Mouse (Mus musculus) myocyte (in vitro differentiated cells): ENCODE data around the gene Cfap61.

Experiments
- CEBPB ChIP-seq: IDR thresholded peaks from 2 replicates; pipeline ENCODE4 v1.6.1; 2011; ENCODE audit warnings: mild to moderate bottlenecking, moderate library complexity; ENCODE audit not compliant: poor library complexity, insufficient read depth, severe bottlenecking
- E2F4 ChIP-seq: IDR thresholded peaks from one replicate; pipeline ENCODE4 v1.6.1; 2011; ENCODE audit warnings: mild to moderate bottlenecking, control low read depth, moderate library complexity; ENCODE audit not compliant: insufficient read depth
- MAX ChIP-seq: IDR thresholded peaks from one replicate; pipeline ENCODE4 v1.6.1; 2011; ENCODE audit warnings: low read depth, mild to moderate bottlenecking, control low read depth
- POLR2A ChIP-seq: IDR thresholded peaks from one replicate; pipeline ENCODE4 v1.6.1; 2011; ENCODE audit warnings: low read depth, mild to moderate bottlenecking, control low read depth, moderate library complexity; ENCODE audit not compliant: insufficient read length
- POLR2AphosphoS2 ChIP-seq: IDR thresholded peaks from one replicate; pipeline ENCODE4 v1.6.1; 2011; ENCODE audit warnings: low read depth, control low read depth; ENCODE audit not compliant: insufficient read length
- SRF ChIP-seq: IDR thresholded peaks from one replicate; pipeline ENCODE4 v1.6.1; 2011; ENCODE audit warnings: low read depth; ENCODE audit not compliant: control insufficient read depth, insufficient read length
- TCF12 ChIP-seq: IDR thresholded peaks from one replicate; pipeline ENCODE4 v1.6.1; 2011; ENCODE audit warnings: mild to moderate bottlenecking, control low read depth; ENCODE audit not compliant: poor library complexity, insufficient read depth, severe bottlenecking
- USF1 ChIP-seq: IDR thresholded peaks from one replicate; pipeline ENCODE4 v1.6.1; 2011; ENCODE audit warnings: low read depth, mild to moderate bottlenecking, control low read depth, moderate library complexity

DNA sequence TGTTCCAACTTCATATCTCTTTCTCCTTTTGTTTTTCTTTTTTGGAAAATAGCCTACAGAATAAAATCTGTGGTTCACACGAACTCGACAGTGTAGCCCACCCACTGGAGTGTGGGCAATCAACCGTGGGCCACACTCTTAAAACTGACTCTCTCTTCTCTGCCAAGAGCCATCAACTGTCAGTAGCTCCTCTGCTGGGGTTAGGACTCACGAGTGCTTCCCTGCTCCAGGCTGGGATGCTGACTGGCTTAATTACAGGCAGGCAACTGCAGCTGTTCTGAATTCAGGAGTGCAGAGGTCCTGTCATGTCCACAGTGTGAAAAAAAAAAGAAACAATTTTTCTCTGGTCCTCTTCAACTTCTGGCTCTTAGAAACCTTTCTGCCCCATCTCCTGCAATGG lies 237.5 kb downstream of the Cfap61 start:
- no peak for TF ChIP-seq POLR2AphosphoS2
- no peak for TF ChIP-seq SRF
- TF ChIP-seq USF1, result no peak
- TF ChIP-seq POLR2A, result no peak
- no peak for TF ChIP-seq MAX
- TF ChIP-seq E2F4, result no peak
- no peak for TF ChIP-seq TCF12
- no peak for TF ChIP-seq CEBPB
